Mouse (Mus musculus) c-Kit-negative CD71-positive TER-119-positive erythroid progenitor cells, embryonic 14.5 days (primary cell): ENCODE measurements around the gene Dhtkd1.
A peak's percentile ranks its signal among the peaks of the same experiment; 100 is the strongest.
"Not testable (repeated sequence)": the region's sequence is repeated elsewhere in the genome, so short reads cannot be mapped to it uniquely, and the experiment has no call there.

Experiments used
- DNase-seq: peaks from one replicate; pipeline ENCODE4 v3.0.0-alpha.2; 2013; ENCODE audit warnings: low read depth, low spot score

The Dhtkd1 gene

DNA sequence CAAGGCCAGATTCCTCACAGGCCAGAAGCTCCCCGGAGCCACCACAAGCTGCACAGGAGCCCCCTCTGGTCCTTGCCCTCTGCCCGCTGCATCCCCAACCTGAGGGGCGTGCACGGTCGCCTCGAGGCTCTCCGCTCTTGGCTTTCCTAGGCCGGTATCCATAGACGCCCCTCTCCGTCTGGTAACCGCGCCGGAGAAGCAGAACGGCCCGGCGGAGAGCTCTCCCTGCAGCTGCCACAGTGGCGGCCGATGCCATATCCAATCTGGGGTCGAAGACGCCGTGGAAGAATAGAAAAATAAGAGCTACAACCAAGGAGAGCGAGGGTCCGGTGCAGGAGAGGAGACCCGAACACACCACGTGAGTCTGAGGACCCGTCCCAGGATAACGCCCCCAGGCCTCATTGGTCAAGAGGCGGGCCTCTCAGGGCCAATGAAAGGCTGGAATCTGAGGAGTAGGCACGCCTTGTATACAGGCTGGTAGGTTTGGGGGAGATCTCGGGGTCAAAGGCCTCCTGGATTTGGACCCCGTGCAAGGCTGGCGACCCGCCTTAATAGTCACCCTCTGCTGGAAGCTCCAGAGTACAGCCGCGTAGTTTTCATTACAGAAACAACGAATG is at the start of gene Dhtkd1:
Gene Dhtkd1, minus strand, starts transcription at position 377 of the 617 bp plus-strand sequence.
- no peak for DNase-seq

- no peak for DNase-seq
These were observed 34.9 kb upstream of the Dhtkd1 start for GRCm38 (mm10) chr2:5977532-5977931.

- DNase-seq = not testable (repeated sequence)
These were observed 28.0 kb upstream of the Dhtkd1 start for GRCm38 (mm10) chr2:5970629-5971028.

GRCm38 (mm10) chr2:5965972-5966371 is 23.4 kb upstream of the Dhtkd1 start:
- DNase-seq = no peak

DNA sequence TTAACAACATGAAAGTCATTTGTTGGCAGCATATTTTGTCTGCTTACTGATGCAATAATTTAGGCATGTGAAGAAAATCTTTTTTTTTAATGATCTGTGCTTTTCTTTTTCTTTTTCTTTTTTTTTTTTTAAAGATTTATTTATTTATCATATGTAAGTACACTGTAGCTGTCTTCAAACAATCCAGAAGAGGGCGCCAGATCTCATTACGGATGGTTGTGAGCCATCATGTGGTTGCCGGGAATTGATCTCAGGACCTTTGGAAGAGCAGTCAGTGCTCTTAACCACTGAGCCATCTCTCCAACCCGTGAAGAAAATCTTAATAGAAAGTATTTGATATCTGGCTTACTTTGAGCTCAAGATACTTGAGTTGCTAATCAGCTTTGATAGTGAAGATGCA is 21.1 kb upstream of the Dhtkd1 start:
- not testable (repeated sequence) for DNase-seq

- no peak for DNase-seq
These were observed 19.7 kb upstream of the Dhtkd1 start for GRCm38 (mm10) chr2:5962265-5962664.

DNA sequence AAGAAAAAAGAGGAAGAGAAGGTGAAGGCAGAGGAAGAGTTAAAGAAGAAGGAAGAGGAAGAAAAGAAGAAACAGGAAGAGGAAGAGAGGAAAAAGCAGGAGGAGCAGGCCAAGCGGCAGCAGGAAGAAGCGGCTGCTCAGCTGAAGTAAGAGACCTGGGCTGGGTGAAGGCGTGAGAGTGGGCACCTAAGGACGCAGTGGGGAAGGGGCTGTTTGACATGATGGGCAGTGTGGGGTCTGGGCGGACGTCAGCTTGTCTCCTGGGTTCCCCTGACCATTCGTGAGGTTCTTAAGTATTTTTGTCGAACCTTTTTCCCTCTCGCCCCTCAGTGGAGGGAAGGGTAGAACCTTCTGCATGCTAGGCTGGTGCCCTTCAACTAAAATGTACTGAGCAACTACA is 15.1 kb upstream of the Dhtkd1 start:
- DNase-seq = no peak

DNA sequence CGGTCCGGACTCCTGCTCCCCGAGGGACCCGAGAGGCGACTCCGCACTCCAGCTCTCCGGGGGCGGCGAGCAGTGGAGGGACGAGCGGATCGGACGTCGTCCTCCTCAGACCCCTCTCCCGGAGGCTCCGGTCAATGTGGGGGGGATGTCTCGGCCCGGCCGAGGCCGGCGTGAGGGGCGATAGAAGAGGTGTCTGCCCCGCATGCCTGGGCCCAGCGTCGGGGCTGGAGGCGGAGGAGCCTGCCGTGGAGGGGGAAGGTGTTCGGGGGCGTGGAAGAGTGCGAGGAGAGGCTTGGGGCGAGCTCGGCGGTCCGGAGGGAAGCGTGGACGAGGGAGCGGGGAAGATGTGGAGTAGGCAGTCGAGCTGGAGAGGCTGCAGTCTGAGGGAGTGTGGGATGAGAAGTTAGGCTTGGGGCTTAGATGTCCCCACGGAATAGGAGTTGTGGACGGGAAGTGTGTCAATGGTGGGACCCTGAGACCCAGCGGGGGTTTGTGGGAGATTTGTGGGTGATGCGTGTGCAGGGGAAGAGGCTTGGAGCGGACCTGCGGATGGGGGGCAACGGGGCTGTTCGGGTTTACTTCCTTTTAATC is 9.1 kb upstream of the Dhtkd1 start:
- DNase-seq = peak; percentile 29

DNA sequence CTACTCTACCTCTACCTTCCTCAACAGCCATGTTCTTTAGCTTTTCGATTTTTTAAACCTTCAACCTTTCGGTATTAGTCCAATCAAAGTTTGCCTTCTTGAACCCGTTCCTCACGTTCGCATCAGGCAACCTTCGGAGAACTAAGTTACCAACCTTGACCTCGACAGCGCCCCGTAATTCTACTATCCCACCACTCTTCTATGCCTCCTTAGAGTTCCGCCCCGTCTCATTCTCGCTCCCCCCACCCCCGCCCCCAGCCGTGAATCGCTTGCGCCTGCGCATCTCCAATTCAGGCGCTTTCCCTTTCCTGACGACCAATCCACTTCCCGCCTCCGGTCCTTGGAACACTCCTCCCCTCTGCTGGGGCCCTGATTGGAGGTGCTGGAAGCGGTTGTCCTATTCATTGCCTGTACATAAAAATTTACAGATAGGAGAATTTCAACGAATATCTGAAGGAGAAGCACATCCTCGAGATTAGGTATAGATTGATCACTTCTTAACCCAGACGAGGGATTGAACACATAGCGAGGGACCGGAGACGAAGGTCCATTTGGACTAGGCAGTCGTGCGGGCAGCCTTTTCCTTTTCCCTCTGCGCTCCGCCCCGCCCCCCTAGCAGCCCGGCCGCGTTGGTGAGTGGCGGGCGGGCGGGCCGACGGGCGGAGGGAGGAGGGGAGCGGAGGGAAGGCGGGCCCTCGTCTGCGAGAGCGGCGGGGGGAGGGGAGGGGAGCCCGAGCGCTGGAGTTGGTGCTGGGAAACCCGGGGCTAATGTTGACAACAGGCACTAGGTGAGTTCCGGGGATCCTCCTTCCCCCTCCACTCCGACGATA is 8.4 kb upstream of the Dhtkd1 start, which contains the start of gene Upf2:
Gene Upf2, plus strand, starts transcription at position 704 of the 830 bp plus-strand sequence.
- peak; percentile 89 for DNase-seq

DNA sequence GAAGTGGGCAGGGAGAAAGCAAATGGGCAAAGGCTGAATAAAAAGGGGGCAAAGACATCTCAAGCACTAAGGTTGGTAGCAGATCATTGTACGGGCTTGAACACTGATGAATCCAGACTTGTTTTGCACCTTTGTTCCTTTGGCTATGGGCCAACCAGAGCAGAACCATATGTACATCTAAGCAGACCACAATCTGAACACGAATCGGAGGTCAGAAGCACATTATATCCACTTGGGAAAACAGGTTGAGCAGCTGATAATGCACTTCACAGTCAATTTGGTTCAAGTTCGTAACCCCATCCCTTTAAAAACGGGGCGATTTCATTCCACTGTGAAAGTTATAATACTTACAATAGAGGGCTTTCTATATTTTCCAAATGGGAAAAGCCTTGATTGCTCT is 7.7 kb upstream of the Dhtkd1 start:
- peak; percentile 27 for DNase-seq

GRCm38 (mm10) chr2:5949821-5950220 is 7.2 kb upstream of the Dhtkd1 start:
- not testable (repeated sequence) for DNase-seq

- no peak for DNase-seq
These were observed 6.4 kb upstream of the Dhtkd1 start for GRCm38 (mm10) chr2:5948964-5949363.

DNA sequence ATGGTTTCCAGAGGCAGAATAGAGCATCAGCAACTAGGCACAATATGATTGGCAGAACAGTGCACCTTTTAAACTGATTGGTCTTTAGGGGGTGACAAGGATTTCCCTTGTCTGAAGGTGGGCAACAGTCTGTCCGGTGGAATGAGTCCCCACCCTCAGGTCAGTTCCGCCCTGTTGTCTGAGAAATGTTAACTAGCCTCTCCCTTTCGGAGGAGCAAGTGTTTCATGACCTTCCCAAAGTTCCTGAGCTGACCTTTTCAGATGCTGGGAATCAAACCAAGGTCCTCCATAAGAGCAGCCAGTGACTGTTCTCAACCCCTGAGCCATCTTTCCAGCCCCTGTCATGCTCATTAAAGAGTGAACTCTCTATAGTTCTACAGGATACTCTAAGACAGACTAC is 4.3 kb upstream of the Dhtkd1 start:
- DNase-seq = no peak

- no peak for DNase-seq
These were observed 3.0 kb upstream of the Dhtkd1 start for GRCm38 (mm10) chr2:5945629-5946028.

DNA sequence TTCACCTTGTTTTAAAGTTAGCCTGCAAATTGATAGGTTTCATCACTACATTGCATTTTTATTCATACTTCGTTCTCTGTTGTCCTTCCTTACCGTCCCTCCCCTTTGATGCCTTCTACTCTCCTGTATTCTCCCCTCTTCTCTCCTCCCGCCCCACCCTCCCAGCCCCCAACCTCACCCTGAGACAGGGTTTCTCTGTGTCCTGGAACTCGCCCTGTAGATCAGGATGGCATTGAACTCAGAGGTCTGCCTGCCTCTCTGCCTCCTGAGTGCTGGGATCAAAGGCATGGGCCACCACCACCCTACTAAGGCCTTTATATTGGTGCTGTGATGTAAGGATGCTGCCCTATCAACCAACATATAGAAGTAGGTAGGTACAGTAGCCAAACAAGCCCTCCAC is 479 bp upstream of the Dhtkd1 start:
- DNase-seq = no peak

DNA sequence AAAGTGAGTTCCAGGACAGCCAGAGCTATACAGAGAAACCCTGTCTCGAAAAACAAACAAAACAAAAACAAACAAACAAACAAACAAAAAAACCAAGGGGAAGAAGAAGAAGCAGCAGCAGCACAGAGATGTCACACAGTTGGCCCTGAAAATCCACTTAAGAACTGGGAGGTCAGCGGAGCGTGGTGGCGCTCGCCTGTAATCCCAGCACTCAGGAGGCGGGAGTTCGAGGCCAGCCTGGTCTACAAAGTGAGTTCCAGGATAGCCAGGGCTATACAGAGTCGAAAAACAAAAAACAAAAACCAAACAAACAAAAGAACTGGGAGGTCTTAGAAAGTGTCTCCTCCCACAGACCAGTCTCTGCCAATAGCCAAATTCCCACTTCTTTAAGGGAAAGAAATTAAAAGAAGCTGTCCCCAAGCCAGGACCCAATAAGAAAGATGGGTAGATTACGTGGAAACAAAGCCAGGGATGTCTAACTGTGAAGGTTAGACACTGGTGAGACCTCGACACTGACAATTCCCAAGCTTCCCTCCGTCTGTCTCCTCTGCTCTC is 654 bp downstream of the Dhtkd1 start:
- DNase-seq = no peak

DNA sequence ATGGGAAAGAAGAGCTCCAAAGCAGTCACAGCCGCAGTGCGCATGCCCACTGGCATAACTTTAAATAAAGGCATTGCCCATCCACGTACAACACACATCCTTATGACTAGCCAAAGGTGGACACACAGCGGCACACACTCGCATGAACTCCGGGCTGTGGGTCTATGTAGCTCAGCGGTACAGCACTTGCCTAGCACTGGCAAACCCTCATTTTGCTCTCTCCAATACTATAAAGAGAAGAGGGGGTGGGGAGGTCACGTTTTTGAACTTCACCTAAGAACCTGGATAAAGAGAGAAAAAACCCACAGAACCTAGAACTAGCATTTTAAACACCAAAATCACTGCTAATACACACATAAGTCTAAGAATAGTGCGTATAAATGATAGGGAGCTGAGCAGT is 1.7 kb downstream of the Dhtkd1 start:
- DNase-seq = no peak

- DNase-seq = no peak
These were observed 2.7 kb downstream of the Dhtkd1 start for GRCm38 (mm10) chr2:5939911-5940310.

DNA sequence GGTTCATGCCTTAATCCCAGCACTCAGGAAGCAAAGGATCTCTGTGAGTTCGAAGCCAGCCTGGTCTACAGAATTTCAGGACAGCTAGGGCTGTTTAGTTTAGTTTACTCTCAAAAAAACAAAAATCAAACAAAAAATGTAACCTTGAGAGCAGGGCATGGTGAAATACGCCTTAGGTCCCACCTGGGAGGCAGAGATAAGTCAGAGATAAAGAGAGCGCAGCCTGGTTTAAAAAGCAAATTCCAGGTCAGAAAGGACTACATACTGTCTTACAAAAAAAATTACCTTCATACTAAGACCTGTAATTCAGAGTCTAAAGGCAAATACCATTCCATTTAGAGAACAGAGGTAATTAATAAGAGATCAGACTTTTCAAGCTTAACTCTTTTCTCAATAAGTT is 3.3 kb downstream of the Dhtkd1 start:
- no peak for DNase-seq

DNA sequence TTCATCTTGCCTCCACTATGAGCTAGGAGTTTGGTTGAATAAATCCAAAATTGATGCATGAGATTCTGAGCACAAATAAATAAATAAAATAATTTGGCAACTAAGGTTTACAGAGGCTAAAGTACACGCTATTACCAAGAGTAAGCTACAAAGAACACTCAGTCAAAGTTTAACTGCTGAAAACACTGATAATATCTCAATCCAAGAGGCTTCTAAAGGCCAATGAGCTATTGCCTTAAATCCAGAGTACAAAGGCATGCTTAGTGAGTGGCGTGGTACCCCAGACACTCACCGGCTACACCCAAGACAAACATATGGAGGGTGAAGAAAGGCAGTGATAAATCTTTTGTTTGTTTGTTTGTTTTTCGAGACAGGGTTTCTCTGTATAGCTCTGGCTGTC is 6.0 kb downstream of the Dhtkd1 start:
- no peak for DNase-seq

GRCm38 (mm10) chr2:5936068-5936467 is 6.5 kb downstream of the Dhtkd1 start:
- DNase-seq = no peak

GRCm38 (mm10) chr2:5934936-5935335 is 7.7 kb downstream of the Dhtkd1 start:
- DNase-seq = no peak
